In the genomic region with DNA sequence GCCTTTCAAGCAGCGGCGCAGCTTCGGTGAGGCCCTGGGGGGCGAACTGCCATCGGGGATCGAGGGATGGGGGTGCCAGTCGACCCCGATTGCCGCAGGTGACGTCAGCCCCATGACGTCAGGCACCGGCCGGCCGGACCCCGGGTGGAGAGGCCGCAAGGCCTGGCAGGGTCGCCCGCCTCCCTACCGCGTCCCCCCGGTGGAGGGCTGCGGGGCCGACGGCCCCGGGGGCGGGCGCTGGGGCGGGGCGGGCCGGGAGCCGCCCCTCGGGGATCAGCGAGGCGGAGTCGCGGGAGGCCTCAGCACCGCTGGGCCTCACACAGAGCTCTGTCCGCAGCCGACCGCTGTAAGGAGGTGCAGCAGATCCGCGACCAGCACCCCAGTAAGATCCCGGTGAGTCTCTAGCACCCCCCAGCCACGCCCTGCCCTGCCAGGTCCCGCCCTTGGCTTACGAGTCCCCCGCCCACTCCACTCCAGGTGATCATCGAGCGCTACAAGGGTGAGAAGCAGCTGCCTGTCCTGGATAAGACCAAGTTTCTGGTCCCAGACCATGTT, we compare ENCODE assay signal across 8 mouse cellular contexts. TPM values are rescaled to one million over a fixed set of nuclear protein-coding genes. Genes with fewer than 3 reads are reported as not detected.
A peak's percentile ranks its signal among the peaks of the same experiment; 100 is the strongest.
DNase-seq lines count a peak whose midpoint lies in the region; ATAC-seq and TF ChIP-seq lines count a peak whose summit lies in the region.

No protein-coding gene starts in this region.

- ATAC-seq in midbrain, embryonic 16.5 days = peak; percentile 85
- ATAC-seq in stomach, postnatal 0 days (ENCODE audit: low FRiP score, low TSS enrichment) = peak; percentile 86

- WGBS in midbrain, embryonic 16.5 days = 1% methylated on average over 44 of the region's 49 CpGs
- WGBS in stomach, postnatal 0 days = 1% methylated on average over 36 of the region's 49 CpGs

- peak overlapping the region; percentile 97 for H3K4me3 ChIP-seq in midbrain, embryonic 16.5 days (ENCODE audit: low read depth, low read length)
- peak overlapping the region; percentile 96 for H3K4me3 ChIP-seq in stomach, postnatal 0 days (ENCODE audit: low read depth, low read length)

- H3K27me3 ChIP-seq in midbrain, embryonic 16.5 days (ENCODE audit: control insufficient read depth, insufficient read depth, low read depth, low read length) = no peaks in the 10 kb centered on the region
- no peaks in the 10 kb centered on the region for H3K27me3 ChIP-seq in stomach, postnatal 0 days (ENCODE audit: control insufficient read depth, insufficient read depth, low read length)

- peaks cover 10% of the 10 kb centered on the region for H3K4me1 ChIP-seq in midbrain, embryonic 16.5 days (ENCODE audit: control insufficient read depth, insufficient read depth, low read length)
- H3K4me1 ChIP-seq in stomach, postnatal 0 days (replicated peaks; ENCODE audit: control insufficient read depth, insufficient read depth) = peaks cover 6% of the 10 kb centered on the region

- H3K9me3 ChIP-seq in midbrain, embryonic 16.5 days (replicated peaks; ENCODE audit: control insufficient read depth, low read length, poor library complexity, severe bottlenecking) = no peaks in the 10 kb centered on the region
- H3K9me3 ChIP-seq in stomach, postnatal 0 days (ENCODE audit: control insufficient read depth, low read length) = no peaks in the 10 kb centered on the region

- H3K4me2 ChIP-seq in midbrain, embryonic 16.5 days (ENCODE audit: low read length) = peak overlapping the region; percentile 88
- peak overlapping the region; percentile 70 for H3K4me2 ChIP-seq in stomach, postnatal 0 days (replicated peaks; ENCODE audit: low read depth)

- H3K27ac ChIP-seq in midbrain, embryonic 16.5 days (ENCODE audit: low read length) = peak overlapping the region; percentile 90
- peak overlapping the region; percentile 98 for H3K27ac ChIP-seq in stomach, postnatal 0 days (replicated peaks)

- no peak for TF ChIP-seq EP300 in stomach, postnatal 0 days (optimal IDR thresholded peaks at IDR 0.05)

- DNase-seq in right cerebral cortex, adult 18-20 months = peak; percentile 53
- DNase-seq in right cerebral cortex, postnatal 4 days = no peak
- peak; percentile 63 to 68 for DNase-seq in cerebellum, postnatal 14 days
- DNase-seq in frontal cortex, postnatal 25 days (ENCODE audit: low spot score in 2 of 2) = peak; percentile 30 to 33
- DNase-seq in induced T-regulatory cell, adult 2 months (ENCODE audit: low read depth) = peak; percentile 79
- peak; percentile 77 for DNase-seq in liver
- DNase-seq in stomach, postnatal 0 days (ENCODE audit: low spot score) = peak; percentile 78

- TF ChIP-seq CTCF in stomach, postnatal 0 days (IDR thresholded peaks at IDR 0.05; ENCODE audit: low read depth) = no peak

- H3K36me3 ChIP-seq in midbrain, embryonic 16.5 days (ENCODE audit: control insufficient read depth, insufficient read depth, low read length) = peaks cover 5% of the 10 kb centered on the region; the same call in 1 of the 2 replicates
- H3K36me3 ChIP-seq in stomach, postnatal 0 days (ENCODE audit: control insufficient read depth, insufficient read depth, low read length) = peaks cover 10% of the 10 kb centered on the region; the same call in 1 of the 2 replicates

- peak overlapping the region; percentile 98 for H3K9ac ChIP-seq in midbrain, embryonic 16.5 days (ENCODE audit: low read depth, low read length)
- peak overlapping the region; percentile 97 for H3K9ac ChIP-seq in stomach, postnatal 0 days (ENCODE audit: low read length)

RNA-seq across cellular contexts. Expression of a gene that starts 0.6 kb away (rescaled TPM):
- 537 and 612 TPM in 2 replicates for polyA plus RNA-seq in midbrain, embryonic 16.5 days (2015; fragmentation: Nextera tagmentation; extraction: Ambion mirVana)
- polyA plus RNA-seq in stomach, postnatal 0 days (2015; fragmentation: Nextera tagmentation; extraction: Ambion mirVana) = 249 and 274 TPM in 2 replicates

RNA-seq across cellular contexts. Expression of a gene that starts 40.4 kb away (rescaled TPM):
- polyA plus RNA-seq in midbrain, embryonic 16.5 days (2015; fragmentation: Nextera tagmentation; extraction: Ambion mirVana) = 679 and 729 TPM in 2 replicates
- polyA plus RNA-seq in stomach, postnatal 0 days (2015; fragmentation: Nextera tagmentation; extraction: Ambion mirVana) = 339 and 341 TPM in 2 replicates
